Mouse (Mus musculus) cerebellum, postnatal 10 days (tissue): Measurements from ENCODE around the gene St3gal4.

Experiments used
- DNase-seq, 2 experiments: peaks; one replicate each; pipeline ENCODE4 v3.0.0; 2021; ENCODE audit warnings: mixed read lengths in 2 of 2

St3gal4 gene

GRCm38 (mm10) chr9:35128564-35128963, 9.5 kb upstream of the St3gal4 start:
- no peak for DNase-seq

- no peak for DNase-seq
Measured at GRCm38 (mm10) chr9:35127561-35127960, 8.5 kb upstream of the St3gal4 start.

- no peak for DNase-seq
Measured at GRCm38 (mm10) chr9:35127147-35127546, 8.1 kb upstream of the St3gal4 start.

- DNase-seq: no peak
Measured at GRCm38 (mm10) chr9:35124678-35124955, 5.5 kb upstream of the St3gal4 start.

GRCm38 (mm10) chr9:35123804-35124677, 5.0 kb upstream of the St3gal4 start:
- no peak for DNase-seq

- no peak for DNase-seq
Measured at GRCm38 (mm10) chr9:35123456-35123803, 4.4 kb upstream of the St3gal4 start.

GRCm38 (mm10) chr9:35122551-35123266, 3.6 kb upstream of the St3gal4 start:
- DNase-seq: no peak

GRCm38 (mm10) chr9:35118563-35118962, 505 bp downstream of the St3gal4 start:
- no peak for DNase-seq

- DNase-seq: peak in 1 of 2 experiments; percentile 26
Measured at GRCm38 (mm10) chr9:35117384-35118295, 1.4 kb downstream of the St3gal4 start.

- DNase-seq: peak; percentile 84 to 89
Measured at GRCm38 (mm10) chr9:35116391-35117381, 2.4 kb downstream of the St3gal4 start.

GRCm38 (mm10) chr9:35115804-35116203, 3.3 kb downstream of the St3gal4 start:
- DNase-seq: no peak

GRCm38 (mm10) chr9:35115299-35115698, 3.8 kb downstream of the St3gal4 start:
- peak in 1 of 2 experiments; percentile 3 for DNase-seq

GRCm38 (mm10) chr9:35114234-35114633, 4.8 kb downstream of the St3gal4 start:
- peak in 1 of 2 experiments; percentile 3 for DNase-seq

GRCm38 (mm10) chr9:35111941-35112595, 7.0 kb downstream of the St3gal4 start:
- peak; percentile 54 to 58 for DNase-seq

GRCm38 (mm10) chr9:35111446-35111845, 7.6 kb downstream of the St3gal4 start:
- peak; percentile 9 to 12 for DNase-seq

- DNase-seq: peak; percentile 4 to 8
Measured at GRCm38 (mm10) chr9:35110567-35110966, 8.5 kb downstream of the St3gal4 start.

GRCm38 (mm10) chr9:35110051-35110450, 9.0 kb downstream of the St3gal4 start:
- no peak for DNase-seq

- DNase-seq: peak; percentile 82 to 90
Measured at GRCm38 (mm10) chr9:35108916-35109315, 10.2 kb downstream of the St3gal4 start.

GRCm38 (mm10) chr9:35108066-35108465, 11.0 kb downstream of the St3gal4 start:
- DNase-seq: peak; percentile 23 to 38

- DNase-seq: peak; percentile 6 to 7
Measured at GRCm38 (mm10) chr9:35107396-35107795, 11.7 kb downstream of the St3gal4 start.
